Mouse (Mus musculus) ovary, postnatal 10 days (tissue): ENCODE data around the gene Cabin1.
A peak's percentile ranks its signal among the peaks of the same experiment; 100 is the strongest.

Experiments used
- DNase-seq: peaks from one replicate; pipeline ENCODE4 v3.0.0; 2022; ENCODE audit warnings: low spot score

Cabin1 gene

DNA sequence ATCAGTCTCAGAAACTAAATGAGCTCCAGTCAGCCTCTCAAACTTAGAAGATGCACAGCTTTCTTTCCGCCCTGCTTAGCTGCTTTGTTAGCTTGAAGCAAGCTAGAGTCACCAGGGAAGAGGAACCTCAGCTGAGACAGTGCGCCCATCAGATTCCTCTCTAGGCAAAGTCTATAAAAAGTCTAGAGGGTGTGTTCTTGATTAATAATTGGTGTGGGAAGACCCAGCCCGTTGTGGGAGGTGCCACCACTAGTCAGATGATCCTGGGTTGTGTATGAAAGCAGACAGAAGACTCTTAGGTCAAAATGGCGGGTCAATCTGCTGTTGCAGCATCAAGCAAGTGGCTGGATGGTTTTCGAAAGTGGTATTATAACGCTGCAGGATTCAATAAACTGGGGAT, 2.7 kb upstream of the Cabin1 start:
- DNase-seq: no peak

DNA sequence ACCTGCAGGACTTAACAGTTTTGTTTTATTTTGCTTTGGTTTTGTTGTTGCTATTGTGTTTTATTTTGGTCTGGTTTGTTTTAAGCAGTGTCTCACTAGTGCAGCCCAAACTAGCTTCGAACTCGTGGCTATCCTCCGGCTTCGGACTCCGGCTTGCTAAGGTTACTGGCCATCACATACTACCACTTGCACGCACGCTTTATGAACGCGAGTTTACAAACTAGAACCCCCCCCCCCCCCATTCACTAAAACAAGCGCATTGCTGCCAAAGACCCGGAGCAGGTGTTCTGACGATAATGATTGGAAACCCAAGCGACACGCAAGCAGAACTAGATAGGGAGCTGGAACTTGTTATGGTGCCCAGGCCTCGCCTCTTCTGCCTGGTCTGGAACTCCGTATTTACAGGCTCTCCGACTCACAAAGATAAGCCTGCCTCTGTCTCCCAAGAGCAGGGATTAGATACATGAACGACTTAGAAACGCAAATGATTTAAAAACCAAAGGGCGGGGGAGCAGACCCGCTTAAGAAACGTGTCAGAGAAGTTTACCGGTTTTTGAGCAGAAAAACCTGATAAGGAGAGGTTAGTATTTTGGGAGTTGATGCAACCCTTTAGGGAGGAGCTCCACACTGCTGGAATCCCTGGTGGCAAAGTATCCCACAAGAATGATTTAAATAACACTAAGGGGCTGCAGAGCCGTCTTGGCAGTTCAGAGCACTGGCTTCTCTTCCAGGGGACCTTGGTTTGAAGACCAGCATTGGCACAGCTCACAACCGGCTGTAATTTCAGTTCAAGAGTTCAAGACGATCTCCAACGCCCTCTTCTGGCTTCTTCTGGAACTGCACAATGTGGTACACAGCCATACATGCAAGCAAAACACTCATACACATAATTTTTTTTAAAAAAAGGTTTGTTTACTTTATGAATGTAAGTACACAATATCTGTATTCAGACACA, 655 bp upstream of the Cabin1 start:
- DNase-seq: no peak

DNA sequence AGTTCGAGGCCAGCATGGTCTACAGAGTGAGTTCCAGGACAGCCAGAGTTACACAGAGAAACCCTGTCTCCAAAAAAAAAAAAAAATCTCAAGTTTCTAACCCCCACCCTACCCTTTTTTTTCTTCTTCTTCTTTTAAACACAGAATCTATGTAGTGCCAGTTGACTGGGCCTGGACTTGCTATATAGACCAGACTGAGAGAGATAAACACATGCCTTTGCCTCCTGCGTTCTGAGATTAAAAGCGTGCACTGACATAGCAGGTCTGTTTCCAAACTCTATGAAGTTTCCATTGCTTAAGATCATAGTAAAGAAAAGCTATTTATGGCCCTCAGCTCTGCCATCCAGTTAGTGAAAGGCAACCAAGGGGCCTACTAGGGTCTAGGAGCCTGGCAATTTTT, 1.7 kb downstream of the Cabin1 start:
- no peak for DNase-seq

DNA sequence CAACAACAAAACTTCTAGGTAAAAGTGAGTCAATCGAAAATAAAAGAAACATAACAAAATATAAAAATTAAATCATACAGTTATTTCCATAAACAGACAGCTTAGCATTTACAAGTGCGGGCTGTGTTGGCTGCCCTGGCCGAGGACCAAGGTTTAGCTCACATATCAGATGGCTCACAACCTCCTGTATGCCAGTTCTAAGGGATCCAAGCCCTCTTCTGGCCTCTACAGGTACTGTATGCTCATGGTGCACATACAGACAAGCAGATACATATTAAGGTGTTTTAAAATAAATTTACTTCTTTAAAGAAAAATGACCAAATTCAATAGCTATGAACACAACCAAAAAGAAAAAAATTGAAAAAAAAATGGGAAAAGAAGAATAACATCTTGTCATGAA, 3.8 kb downstream of the Cabin1 start:
- no peak for DNase-seq

- DNase-seq: no peak
These were observed 7.4 kb downstream of the Cabin1 start for GRCm38 (mm10) chr10:75756719-75757118.

DNA sequence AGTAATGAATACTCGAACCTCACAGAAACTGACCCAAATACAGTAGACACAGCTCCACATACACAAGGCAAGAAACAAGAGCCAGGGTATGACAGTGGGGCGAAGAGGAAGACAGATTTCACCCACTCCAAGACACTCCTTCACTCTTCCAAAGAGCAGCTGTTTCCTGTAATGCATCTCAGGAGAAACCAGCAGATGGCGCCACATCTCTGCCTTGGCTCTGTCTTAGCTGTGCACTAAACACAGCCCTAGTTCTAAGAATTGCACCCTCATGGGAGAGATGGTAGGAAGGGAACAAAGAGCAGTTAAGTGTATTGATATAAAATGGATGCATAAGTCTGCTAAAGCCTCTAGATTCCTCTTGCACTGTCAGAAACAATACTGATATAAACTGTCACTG, 20.1 kb downstream of the Cabin1 start:
- peak; percentile 72 for DNase-seq

- DNase-seq: no peak
These were observed 20.8 kb downstream of the Cabin1 start for GRCm38 (mm10) chr10:75743369-75743768.

- DNase-seq: no peak
These were observed 23.3 kb downstream of the Cabin1 start for GRCm38 (mm10) chr10:75740866-75741265.

GRCm38 (mm10) chr10:75725449-75725848, 38.7 kb downstream of the Cabin1 start:
- no peak for DNase-seq

DNA sequence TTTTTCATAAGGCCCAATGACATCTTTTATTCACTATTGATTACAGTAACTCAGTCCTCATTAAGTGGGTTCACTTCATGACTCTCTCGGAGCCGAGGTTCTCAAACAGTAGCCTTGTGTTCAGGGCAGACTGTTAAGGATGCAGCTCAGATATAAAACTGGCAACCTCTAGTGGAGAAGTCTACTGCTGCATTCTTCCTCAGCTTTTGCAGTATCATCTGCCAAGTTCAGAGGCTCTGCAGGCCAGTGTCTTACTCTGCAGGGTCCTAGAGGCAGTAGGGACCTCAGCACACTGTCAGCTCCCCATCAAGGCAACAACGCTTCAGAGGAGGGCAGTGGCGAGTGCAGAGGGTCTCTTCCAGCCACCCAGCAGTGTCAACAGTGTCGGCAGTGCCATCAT, 43.9 kb downstream of the Cabin1 start:
- no peak for DNase-seq

GRCm38 (mm10) chr10:75714795-75715194, 49.3 kb downstream of the Cabin1 start:
- DNase-seq: no peak

- no peak for DNase-seq
These were observed 51.1 kb downstream of the Cabin1 start for GRCm38 (mm10) chr10:75713026-75713425.

GRCm38 (mm10) chr10:75710210-75710609, 53.9 kb downstream of the Cabin1 start:
- no peak for DNase-seq

GRCm38 (mm10) chr10:75709261-75709660, 54.9 kb downstream of the Cabin1 start:
- DNase-seq: no peak

DNA sequence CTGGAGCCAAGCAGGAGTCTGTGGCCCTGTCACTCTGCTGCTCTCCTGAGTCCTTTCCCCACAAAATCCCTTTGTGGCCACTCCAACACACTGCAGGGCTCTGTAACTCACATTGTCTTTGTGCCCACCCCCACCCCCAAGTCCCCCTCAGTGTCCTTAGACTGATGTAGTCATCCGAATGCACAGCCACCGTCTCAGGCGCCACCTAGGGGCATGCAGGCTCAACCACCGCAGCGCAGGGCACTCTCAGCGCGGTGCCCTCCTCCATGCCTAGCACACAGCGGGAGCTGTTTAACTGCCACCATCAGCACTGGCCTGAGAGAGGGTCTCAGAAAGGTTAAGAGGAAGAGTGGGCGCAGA, 55.5 kb downstream of the Cabin1 start:
- no peak for DNase-seq

- DNase-seq: no peak
These were observed 56.1 kb downstream of the Cabin1 start for GRCm38 (mm10) chr10:75707901-75708632.

- DNase-seq: no peak
These were observed 57.4 kb downstream of the Cabin1 start for GRCm38 (mm10) chr10:75706632-75707216.

GRCm38 (mm10) chr10:75705681-75706400, 58.3 kb downstream of the Cabin1 start:
- no peak for DNase-seq

- no peak for DNase-seq
These were observed 59.6 kb downstream of the Cabin1 start for GRCm38 (mm10) chr10:75704212-75705185.

DNA sequence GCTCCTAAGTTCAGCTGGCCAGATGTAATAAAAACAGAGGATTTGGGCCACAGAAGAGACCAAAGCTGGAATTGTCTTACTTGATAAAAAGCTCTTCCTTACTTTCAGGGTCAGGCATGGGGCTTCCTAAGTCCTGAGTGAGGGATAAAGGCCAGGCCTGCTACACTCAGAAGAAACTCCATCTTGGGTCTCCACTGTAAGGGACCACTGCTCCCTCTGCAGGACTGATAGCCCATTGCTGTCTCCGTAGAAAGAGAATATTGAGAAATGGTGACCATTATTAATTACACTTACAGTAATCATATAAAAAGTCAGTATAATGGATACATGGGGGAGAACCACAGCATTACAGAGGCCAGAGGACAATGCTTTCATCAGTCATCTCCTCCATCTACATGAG, 60.6 kb downstream of the Cabin1 start:
- no peak for DNase-seq

DNA sequence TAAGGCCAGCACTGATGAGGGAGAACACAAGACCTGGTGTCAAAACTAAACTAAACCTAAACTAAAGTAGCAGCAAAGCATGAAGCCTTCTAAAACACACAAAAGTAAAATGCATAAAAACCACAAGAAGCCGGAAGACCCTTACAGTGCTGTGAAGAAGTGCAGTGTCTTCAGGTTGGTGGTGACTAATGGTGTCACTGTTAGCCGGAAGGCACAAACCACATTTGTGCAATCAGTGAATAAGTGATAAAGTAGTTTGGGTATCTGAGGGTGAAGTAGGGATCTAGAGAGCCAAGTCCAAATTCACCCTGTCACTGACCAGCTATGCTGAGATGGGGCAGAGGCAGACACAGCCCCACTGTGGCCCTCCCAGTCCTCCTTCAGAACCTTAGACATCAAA, 61.6 kb downstream of the Cabin1 start:
- no peak for DNase-seq
